Mouse (Mus musculus): ENCODE results near the gene Gm21671.
"Not testable (repeated sequence)": the region's sequence is repeated elsewhere in the genome, so short reads cannot be mapped to it uniquely, and the experiment has no call there.

Gm21671 gene

DNA sequence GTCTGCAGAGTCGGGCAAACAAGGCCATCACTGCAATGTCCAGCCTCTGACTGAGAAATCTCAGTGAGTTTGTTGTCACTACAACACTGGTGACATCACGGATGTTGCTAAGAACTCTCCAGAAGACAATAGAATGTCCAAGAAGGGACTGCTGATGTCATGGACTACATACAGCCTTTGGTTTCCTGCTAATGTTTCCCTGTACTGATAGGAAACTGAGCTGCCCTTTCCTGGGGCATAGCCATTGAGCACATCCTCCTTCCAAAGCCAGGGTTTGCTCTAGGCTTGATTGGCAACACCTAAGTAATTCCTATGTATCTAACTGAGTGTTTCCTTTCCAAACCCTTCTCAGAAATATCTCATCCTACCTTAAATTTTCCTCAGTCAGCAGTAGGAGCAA lies at the start of gene Gm21671:
Gm21671 (minus strand) TSS at position 101 of the 400 bp plus-strand sequence.
- DNase-seq (ENCODE audit: low spot score), result not testable (repeated sequence)

DNA sequence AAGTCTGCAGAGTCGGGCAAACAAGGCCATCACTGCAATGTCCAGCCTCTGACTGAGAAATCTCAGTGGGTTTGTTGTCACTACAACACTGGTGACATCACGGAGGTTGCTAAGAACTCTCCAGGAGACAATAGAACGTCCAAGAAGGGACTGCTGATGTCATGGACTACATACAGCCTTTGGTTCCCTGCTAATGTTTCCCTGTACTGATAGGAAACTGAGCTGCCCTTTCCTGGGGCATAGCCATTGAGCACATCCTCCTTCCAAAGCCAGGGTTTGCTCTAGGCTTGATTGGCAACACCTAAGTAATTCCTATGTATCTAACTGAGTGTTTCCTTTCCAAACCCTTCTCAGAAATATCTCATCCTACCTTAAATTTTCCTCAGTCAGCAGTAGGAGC lies 34.3 kb upstream of the Gm21671 start, which contains the start of gene Gm21698:
Gm21698 (minus strand) TSS at position 101 of the 400 bp plus-strand sequence.
- DNase-seq (ENCODE audit: low spot score), result not testable (repeated sequence)

DNA sequence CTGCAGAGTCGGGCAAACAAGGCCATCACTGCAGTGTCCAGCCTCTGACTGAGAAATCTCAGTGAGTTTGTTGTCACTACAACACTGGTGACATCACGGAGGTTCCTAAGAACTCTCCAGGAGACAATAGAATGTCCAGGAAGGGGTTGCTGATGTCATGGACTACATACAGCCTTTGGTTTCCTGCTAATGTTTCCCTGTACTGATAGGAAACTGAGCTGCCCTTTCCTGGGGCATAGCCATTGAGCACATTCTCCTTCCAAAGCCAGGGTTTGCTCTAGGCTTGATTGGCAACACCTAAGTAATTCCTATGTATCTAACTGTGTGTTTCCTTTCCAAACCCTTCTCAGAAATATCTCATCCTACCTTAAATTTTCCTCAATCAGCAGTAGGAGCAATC lies 18.3 kb upstream of the Gm21671 start, which contains the start of gene Gm21680:
Gm21680 (minus strand) TSS at position 101 of the 400 bp plus-strand sequence.
- not testable (repeated sequence) for DNase-seq (ENCODE audit: low spot score)

DNA sequence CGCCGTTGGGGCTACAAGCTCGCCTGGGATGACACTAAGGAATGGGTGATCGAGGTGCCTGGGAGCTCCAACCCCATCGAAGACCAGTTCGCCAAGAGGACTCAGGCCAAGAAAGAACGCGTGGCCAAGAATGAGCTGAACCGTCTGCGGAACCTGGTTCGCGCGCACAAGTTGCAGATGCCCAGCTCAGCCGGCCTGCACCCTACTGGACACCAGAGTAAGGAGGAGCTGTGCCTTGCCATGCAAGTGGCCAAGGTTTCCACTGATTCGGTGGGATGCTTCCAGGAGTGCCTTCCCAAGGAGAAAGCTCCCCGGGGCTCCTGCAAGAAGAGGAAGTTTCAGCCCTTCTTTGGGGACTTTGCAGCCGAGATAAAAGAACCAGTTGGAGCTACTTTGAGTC lies 2.8 kb upstream of the Gm21671 start:
- DNase-seq (ENCODE audit: low spot score), result not testable (repeated sequence)

DNA sequence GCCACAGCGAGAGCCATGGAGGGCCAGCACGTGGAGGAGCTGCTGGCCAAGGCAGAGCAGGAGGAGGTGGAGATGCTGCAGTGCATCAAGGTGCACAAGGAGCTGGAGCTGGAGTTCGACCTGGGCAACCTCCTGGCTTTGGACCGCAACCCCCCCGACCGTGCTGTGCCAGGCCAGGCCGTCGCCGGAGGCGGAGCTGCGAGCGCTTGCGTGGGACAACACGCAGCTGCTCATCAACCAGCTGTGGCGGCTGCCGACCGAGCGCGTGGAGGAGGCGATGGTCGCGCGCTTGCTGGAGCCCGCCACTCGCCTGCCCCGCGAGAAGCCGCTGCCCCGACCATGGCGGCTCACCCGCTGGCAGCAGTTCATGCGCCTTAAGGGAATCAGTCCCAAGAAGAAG lies 2.4 kb upstream of the Gm21671 start:
- DNase-seq (ENCODE audit: low spot score), result peak; percentile 6

DNA sequence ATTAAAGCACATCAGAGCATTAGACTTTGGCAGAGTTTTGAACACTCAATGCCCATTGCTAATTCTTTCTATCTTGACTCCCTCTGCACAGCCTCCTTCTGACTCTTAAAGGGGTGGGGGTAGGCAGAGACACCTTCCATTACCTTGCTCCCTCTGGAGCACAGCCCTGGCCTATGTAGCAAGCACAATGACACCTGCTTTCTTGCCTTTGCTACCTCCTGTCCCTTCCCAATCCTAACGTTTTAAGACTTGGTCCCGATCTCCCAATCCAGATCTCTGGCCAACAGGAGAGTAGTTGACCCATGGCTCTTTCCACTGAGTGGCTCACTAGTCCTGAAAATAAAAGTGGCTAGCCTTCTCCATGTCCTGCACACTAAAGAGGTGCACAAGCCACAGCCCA lies 8.8 kb downstream of the Gm21671 start:
- DNase-seq (ENCODE audit: low spot score), result not testable (repeated sequence)

DNA sequence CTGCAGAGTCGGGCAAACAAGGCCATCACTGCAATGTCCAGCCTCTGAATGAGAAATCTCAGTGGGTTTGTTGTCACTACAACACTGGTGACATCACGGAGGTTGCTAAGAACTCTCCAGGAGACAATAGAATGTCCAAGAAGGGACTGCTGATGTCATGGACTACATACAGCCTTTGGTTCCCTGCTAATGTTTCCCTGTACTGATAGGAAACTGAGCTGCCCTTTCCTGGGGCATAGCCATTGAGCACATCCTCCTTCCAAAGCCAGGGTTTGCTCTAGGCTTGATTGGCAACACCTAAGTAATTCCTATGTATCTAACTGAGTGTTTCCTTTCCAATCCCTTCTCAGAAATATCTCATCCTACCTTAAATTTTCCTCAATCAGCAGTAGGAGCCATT lies 11.9 kb downstream of the Gm21671 start, which contains the start of gene Gm21663:
Gm21663 (minus strand) TSS at position 101 of the 400 bp plus-strand sequence.
- not testable (repeated sequence) for DNase-seq (ENCODE audit: low spot score)

All from layer of hippocampus, adult 11-12 months (tissue).